Mouse (Mus musculus) kidney, postnatal 4 days (tissue): ENCODE data around the gene Ccdc33.

ENCODE experiments used
- DNase-seq, 2 experiments: peaks; one replicate each; pipeline ENCODE4 v3.0.0; 2021; ENCODE audit warnings: mixed read lengths in 2 of 2

Gene Ccdc33

GRCm38 (mm10) chr9:58008336-58009014, 110.1 kb downstream of the Ccdc33 start:
- DNase-seq: no peak

- no peak for DNase-seq
Observed at GRCm38 (mm10) chr9:58005753-58006461, 112.7 kb downstream of the Ccdc33 start, which contains the start of gene Cyp11a1. Gene Cyp11a1 (plus strand): TSS chr9:58006411.

- DNase-seq: peak in 1 of 2 experiments; percentile 35
Observed at GRCm38 (mm10) chr9:58003272-58003671, 115.4 kb downstream of the Ccdc33 start.

- DNase-seq: no peak
Observed at GRCm38 (mm10) chr9:57999676-58000075, 118.9 kb downstream of the Ccdc33 start.

- DNase-seq: no peak
Observed at GRCm38 (mm10) chr9:57998685-57999084, 119.9 kb downstream of the Ccdc33 start.

GRCm38 (mm10) chr9:57998032-57998659, 120.5 kb downstream of the Ccdc33 start:
- peak; percentile 54 to 69 for DNase-seq

- peak in 1 of 2 experiments; percentile 20 for DNase-seq
Observed at GRCm38 (mm10) chr9:57997511-57998031, 121.1 kb downstream of the Ccdc33 start.

GRCm38 (mm10) chr9:57995282-57995681, 123.3 kb downstream of the Ccdc33 start:
- DNase-seq: peak; percentile 36 to 50

- DNase-seq: no peak
Observed at GRCm38 (mm10) chr9:57992781-57993591, 125.6 kb downstream of the Ccdc33 start.

GRCm38 (mm10) chr9:57992060-57992459, 126.6 kb downstream of the Ccdc33 start:
- no peak for DNase-seq

- DNase-seq: peak; percentile 47 to 64
Observed at GRCm38 (mm10) chr9:57990438-57991110, 128.0 kb downstream of the Ccdc33 start.

GRCm38 (mm10) chr9:57989309-57989708, 129.3 kb downstream of the Ccdc33 start:
- DNase-seq: no peak

GRCm38 (mm10) chr9:57988098-57988497, 130.5 kb downstream of the Ccdc33 start:
- no peak for DNase-seq

- DNase-seq: no peak
Observed at GRCm38 (mm10) chr9:57986293-57986692, 132.3 kb downstream of the Ccdc33 start.

- no peak for DNase-seq
Observed at GRCm38 (mm10) chr9:57985304-57985703, 133.3 kb downstream of the Ccdc33 start.

GRCm38 (mm10) chr9:57980570-57980969, 138.1 kb downstream of the Ccdc33 start:
- no peak for DNase-seq

GRCm38 (mm10) chr9:57978858-57979257, 139.8 kb downstream of the Ccdc33 start:
- no peak for DNase-seq
